Comparison of ENCODE assay signal across 24 mouse cellular contexts in genomic region chrX:142585281-142585680, GRCm38 (mm10).
DNase-seq lines count a peak whose midpoint lies in the region; ATAC-seq and TF ChIP-seq lines count a peak whose summit lies in the region.
"Had no signal": no experiment of that assay in that cellular context is flagged by ENCODE, and none has a peak within 500 bp of the region (broad histone marks: within the 10 kb centered on the region; RNA-seq: fewer than 3 reads in every experiment).

No protein-coding gene starts in this region.

- no peaks in the 10 kb centered on the region for H3K36me3 ChIP-seq in embryonic facial prominence, embryonic 14.5 days (ENCODE audit: control insufficient read depth, insufficient read depth, low read length)
- no peaks in the 10 kb centered on the region for H3K36me3 ChIP-seq in embryonic facial prominence, embryonic 10.5 days (replicated peaks)
- no peaks in the 10 kb centered on the region for H3K36me3 ChIP-seq in heart, embryonic 12.5 days
- H3K36me3 ChIP-seq in MEL (ENCODE audit: control insufficient read depth in 1 of 2, insufficient read depth in 2 of 2, low read length in 2 of 2), result peaks cover 0 to 12% of the 10 kb centered on the region in 2 experiments; a peak in 2 of 4 replicates
- H3K36me3 ChIP-seq in hindbrain, embryonic 13.5 days, result no peaks in the 10 kb centered on the region
- H3K36me3 ChIP-seq: G1E had no signal

- DNase-seq in embryonic facial prominence, embryonic 14.5 days (ENCODE audit: low spot score), result no peak
- no peak for DNase-seq in embryonic facial prominence, embryonic 10.5 days (ENCODE audit: low spot score)
- DNase-seq in heart, postnatal 4 days, result no peak
- DNase-seq in 416B (ENCODE audit: low read depth), result peak; percentile 12
- DNase-seq in MEL (ENCODE audit: low read depth, low spot score), result peak; percentile 36
- no peak for DNase-seq in layer of hippocampus, postnatal 36 days
- DNase-seq: adrenal gland, adult 2 months; adrenal gland, adult 8-10 months; adrenal gland, postnatal 10 days; adrenal gland, postnatal 14 days; adrenal gland, postnatal 25 days; adrenal gland, postnatal 36 days; B cell, adult 2 months; cerebellum, adult 11 months; cerebellum, adult 11-12 months; cerebellum, adult 18-20 months; cerebellum, adult 2 months had no signal

- no peaks in the 10 kb centered on the region for H3K79me2 ChIP-seq in MEL (ENCODE audit: control insufficient read depth, insufficient read depth, low read length, poor library complexity)

- no peaks in the 10 kb centered on the region for H3K4me1 ChIP-seq in embryonic facial prominence, embryonic 14.5 days (ENCODE audit: control insufficient read depth, insufficient read depth, low read length)
- H3K4me1 ChIP-seq in embryonic facial prominence, embryonic 10.5 days, result no peaks in the 10 kb centered on the region
- no peaks in the 10 kb centered on the region for H3K4me1 ChIP-seq in heart, embryonic 12.5 days (replicated peaks)
- H3K4me1 ChIP-seq in MEL (ENCODE audit: control insufficient read depth in 1 of 2, insufficient read depth in 2 of 2, low read length in 2 of 2), result peaks cover 3 to 10% of the 10 kb centered on the region in 2 experiments; a peak in 2 of 4 replicates
- H3K4me1 ChIP-seq in hindbrain, embryonic 13.5 days (replicated peaks), result no peaks in the 10 kb centered on the region

- H3K27ac ChIP-seq in embryonic facial prominence, embryonic 14.5 days (replicated peaks; ENCODE audit: low read depth, low read length), result peak overlapping the region; percentile 10; the same call in 1 of the 2 replicates
- no peak overlapping the region for H3K27ac ChIP-seq in embryonic facial prominence, embryonic 10.5 days (replicated peaks)
- peak overlapping the region; percentile 33; the same call in 1 of the 2 replicates for H3K27ac ChIP-seq in heart, embryonic 12.5 days (ENCODE audit: poor library complexity, severe bottlenecking)
- no peak overlapping the region for H3K27ac ChIP-seq in MEL (ENCODE audit: control insufficient read depth, low read depth, low read length)
- no peak overlapping the region for H3K27ac ChIP-seq in hindbrain, embryonic 13.5 days

- no peak for TF ChIP-seq POLR2A in MEL (IDR thresholded peaks at IDR 0.05; ENCODE audit: control insufficient read depth in 1 of 2, insufficient read depth in 1 of 2, low read depth in 1 of 2, low read length in 2 of 2, poor library complexity in 1 of 2)

- no peak for TF ChIP-seq CTCF in MEL (IDR thresholded peaks at IDR 0.05 in 2 of 3, conservative IDR thresholded peaks at IDR 0.05 in 1 of 3; ENCODE audit: control insufficient read depth in 1 of 3, insufficient read depth in 1 of 3, low read depth in 2 of 3, low read length in 3 of 3, poor library complexity in 1 of 3, severe bottlenecking in 1 of 3)

- 68% methylated on average over 2 of the region's 2 CpGs for WGBS in embryonic facial prominence, embryonic 14.5 days
- WGBS in embryonic facial prominence, embryonic 10.5 days, result 76% methylated on average over 2 of the region's 2 CpGs
- 39% methylated on average over 2 of the region's 2 CpGs for WGBS in heart, embryonic 12.5 days
- WGBS in hindbrain, embryonic 13.5 days, result 83% methylated on average over 2 of the region's 2 CpGs

- peaks cover 5% of the 10 kb centered on the region; the same call in 1 of the 2 replicates for H3K27me3 ChIP-seq in embryonic facial prominence, embryonic 14.5 days (replicated peaks; ENCODE audit: control insufficient read depth, insufficient read depth, low read length)
- H3K27me3 ChIP-seq in embryonic facial prominence, embryonic 10.5 days (replicated peaks; ENCODE audit: low read depth, poor library complexity, severe bottlenecking), result peaks cover 64% of the 10 kb centered on the region
- H3K27me3 ChIP-seq in heart, embryonic 12.5 days (replicated peaks), result no peaks in the 10 kb centered on the region
- no peaks in the 10 kb centered on the region for H3K27me3 ChIP-seq in MEL (ENCODE audit: control insufficient read depth in 1 of 2, insufficient read depth in 2 of 2, low read length in 2 of 2)
- 0 out of 2 replicates have a peak, but pooled peaks cover 5% of the 10 kb centered on the region for H3K27me3 ChIP-seq in hindbrain, embryonic 13.5 days
- H3K27me3 ChIP-seq: CH12.LX had no signal

- no peak overlapping the region for H3K4me2 ChIP-seq in embryonic facial prominence, embryonic 14.5 days (ENCODE audit: low read depth, low read length)
- H3K4me2 ChIP-seq in heart, embryonic 12.5 days, result no peak overlapping the region
- no peak overlapping the region for H3K4me2 ChIP-seq in hindbrain, embryonic 13.5 days

- no peak for TF ChIP-seq RAD21 in MEL (IDR thresholded peaks at IDR 0.05; ENCODE audit: low read depth, low read length)

- no peaks in the 10 kb centered on the region for H3K9me3 ChIP-seq in embryonic facial prominence, embryonic 14.5 days (ENCODE audit: control insufficient read depth, low read length)
- H3K9me3 ChIP-seq in embryonic facial prominence, embryonic 10.5 days, result no peaks in the 10 kb centered on the region
- H3K9me3 ChIP-seq in heart, embryonic 12.5 days (replicated peaks), result no peaks in the 10 kb centered on the region
- H3K9me3 ChIP-seq in MEL (replicated peaks; ENCODE audit: insufficient read depth, low read length), result no peaks in the 10 kb centered on the region
- H3K9me3 ChIP-seq in hindbrain, embryonic 13.5 days, result no peaks in the 10 kb centered on the region
- H3K9me3 ChIP-seq: G1E had no signal

- H3K9ac ChIP-seq in embryonic facial prominence, embryonic 14.5 days (ENCODE audit: low read depth, low read length), result no peak overlapping the region
- H3K9ac ChIP-seq in heart, embryonic 12.5 days, result no peak overlapping the region
- H3K9ac ChIP-seq in MEL (ENCODE audit: control insufficient read depth, low read depth, low read length, poor library complexity, severe bottlenecking), result no peak overlapping the region
- H3K9ac ChIP-seq in hindbrain, embryonic 13.5 days, result no peak overlapping the region

- no peak for ATAC-seq in embryonic facial prominence, embryonic 14.5 days (ENCODE audit: low read depth)
- no peak for ATAC-seq in heart, embryonic 12.5 days (ENCODE audit: insufficient number of reproducible peaks, low FRiP score)
- no peak for ATAC-seq in hindbrain, embryonic 13.5 days (ENCODE audit: low FRiP score)
- ATAC-seq: activated CD4-positive, CD25-positive, alpha-beta regulatory T cell, adult 4 months; CD4-positive, CD25-positive, alpha-beta regulatory T cell, adult 4 months; Patski had no signal

- H3K4me3 ChIP-seq in embryonic facial prominence, embryonic 14.5 days (ENCODE audit: low read depth, low read length), result no peak overlapping the region
- no peak overlapping the region for H3K4me3 ChIP-seq in embryonic facial prominence, embryonic 10.5 days
- H3K4me3 ChIP-seq in heart, embryonic 12.5 days, result no peak overlapping the region
- no peak overlapping the region for H3K4me3 ChIP-seq in MEL (ENCODE audit: control insufficient read depth in 1 of 2, insufficient read depth in 1 of 2, low read depth in 2 of 2, low read length in 2 of 2)
- no peak overlapping the region for H3K4me3 ChIP-seq in hindbrain, embryonic 13.5 days

- peak; percentile 38 to 75; a peak in 3 of 4 replicates for TF ChIP-seq EP300 in MEL (IDR thresholded peaks at IDR 0.05; ENCODE audit: low read depth in 1 of 2, low read length in 2 of 2)

TF ChIP-seq in MEL, 35 proteins besides CTCF, POLR2A, EP300 and RAD21:
- 0 out of 2 replicates have a peak, but pooled peaks have one; percentile 45 for TF ChIP-seq RCOR1 (IDR thresholded peaks at IDR 0.05; ENCODE audit: low read depth, low read length)
- peak; percentile 55 for TF ChIP-seq TAL1 (IDR thresholded peaks at IDR 0.05; ENCODE audit: low read length)
- peak; percentile 53; the same call in 1 of the 2 replicates for TF ChIP-seq TCF12 (IDR thresholded peaks at IDR 0.05; ENCODE audit: low read depth, low read length)
- TF ChIP-seq GATA1 (IDR thresholded peaks at IDR 0.05; ENCODE audit: low read depth, low read length), result peak; percentile 51
- TF ChIP-seq MAZ (IDR thresholded peaks at IDR 0.05; ENCODE audit: low read depth, low read length), result no peak

Comparison
In these comparisons a context has a peak if more than half of its experiments do, and no peak if none do; other contexts are left out.
1. H3K27ac ChIP-seq: peak in embryonic facial prominence, embryonic 14.5 days (single experiment) and heart, embryonic 12.5 days (single experiment); none in embryonic facial prominence, embryonic 10.5 days (single experiment), MEL (single experiment) and hindbrain, embryonic 13.5 days (single experiment).
2. DNase-seq: peak in 416B (single experiment) and MEL (single experiment); none in embryonic facial prominence, embryonic 14.5 days (single experiment), embryonic facial prominence, embryonic 10.5 days (single experiment), heart, postnatal 4 days (single experiment) and layer of hippocampus, postnatal 36 days (0 of 2).